Mouse (Mus musculus) A20 (cell line): ENCODE results near the gene Mmp11.
A peak's percentile ranks its signal among the peaks of the same experiment; 100 is the strongest.
"Not testable (repeated sequence)": the region's sequence is repeated elsewhere in the genome, so short reads cannot be mapped to it uniquely, and the experiment has no call there.

Source experiments
- DNase-seq: peaks from one replicate; pipeline ENCODE4 v3.0.0-alpha.2; 2011; ENCODE audit warnings: low read depth, low spot score

Gene Mmp11

DNA sequence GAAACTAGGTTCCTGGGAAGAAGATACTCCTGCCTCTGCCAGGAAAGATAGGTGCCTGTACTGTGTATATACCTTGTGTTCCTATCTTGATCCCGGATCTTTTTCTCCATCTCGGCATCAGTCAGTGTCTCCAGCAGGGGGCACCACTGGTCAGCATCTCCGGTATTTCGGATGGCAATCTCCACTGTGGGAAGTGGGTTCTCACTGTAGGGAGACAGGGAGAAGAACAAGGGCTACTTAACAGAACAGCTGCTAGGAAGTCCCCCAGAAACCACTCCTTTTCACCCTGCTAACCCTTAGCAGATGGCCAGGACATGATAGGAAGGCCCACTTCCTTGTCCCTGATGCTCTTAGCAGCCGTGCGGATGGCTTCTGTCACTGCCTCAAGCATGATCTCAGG is 38.9 kb downstream of the Mmp11 start:
- DNase-seq, result peak; percentile 25

DNA sequence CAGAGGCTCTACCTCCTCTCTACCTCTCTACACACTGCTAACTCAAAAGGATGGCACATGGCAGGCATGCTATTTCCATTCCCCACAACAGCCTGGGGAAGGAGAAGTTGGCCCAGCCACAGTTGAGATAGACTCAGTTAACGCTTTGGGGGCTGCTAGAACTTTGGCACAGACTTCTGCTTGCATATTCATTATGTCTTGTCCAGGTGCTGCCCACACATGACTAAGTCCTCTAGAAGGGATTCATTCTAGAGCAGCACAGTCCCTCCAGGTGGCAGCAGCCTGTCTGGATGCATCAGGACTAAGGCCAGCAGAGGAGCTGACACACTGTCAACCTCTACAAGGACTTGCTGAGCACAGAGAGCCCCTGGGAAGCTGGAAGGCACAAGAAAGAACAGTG is 40.1 kb downstream of the Mmp11 start:
- DNase-seq, result peak; percentile 37

GRCm38 (mm10) chr10:75895730-75896129 is 40.6 kb downstream of the Mmp11 start:
- DNase-seq, result peak; percentile 11

DNA sequence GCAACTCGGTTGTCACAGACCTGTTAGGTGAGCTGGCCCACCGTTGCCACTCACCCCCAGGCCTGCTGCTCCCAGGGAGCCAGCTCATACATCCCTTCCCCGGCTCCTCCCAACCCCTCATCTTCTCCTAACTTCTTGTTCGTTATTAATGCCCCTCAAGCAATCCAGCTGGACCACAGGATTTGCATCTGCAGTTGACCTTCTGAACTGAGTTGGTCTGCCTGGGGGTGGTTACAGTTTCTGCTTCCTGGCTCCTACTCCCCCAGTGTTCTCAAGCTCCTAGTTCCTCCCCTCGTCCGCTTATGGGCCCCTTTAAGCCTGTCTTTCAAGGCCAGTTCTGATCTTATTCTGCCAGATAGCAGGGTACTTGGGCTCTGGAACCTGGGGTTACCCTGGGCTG is 41.7 kb downstream of the Mmp11 start:
- DNase-seq, result peak; percentile 48

- DNase-seq, result peak; percentile 99
These were observed 43.1 kb downstream of the Mmp11 start, which contains the start of gene Derl3 for GRCm38 (mm10) chr10:75893089-75893750. Gene Derl3, plus strand, starts transcription at chr10:75893413.

DNA sequence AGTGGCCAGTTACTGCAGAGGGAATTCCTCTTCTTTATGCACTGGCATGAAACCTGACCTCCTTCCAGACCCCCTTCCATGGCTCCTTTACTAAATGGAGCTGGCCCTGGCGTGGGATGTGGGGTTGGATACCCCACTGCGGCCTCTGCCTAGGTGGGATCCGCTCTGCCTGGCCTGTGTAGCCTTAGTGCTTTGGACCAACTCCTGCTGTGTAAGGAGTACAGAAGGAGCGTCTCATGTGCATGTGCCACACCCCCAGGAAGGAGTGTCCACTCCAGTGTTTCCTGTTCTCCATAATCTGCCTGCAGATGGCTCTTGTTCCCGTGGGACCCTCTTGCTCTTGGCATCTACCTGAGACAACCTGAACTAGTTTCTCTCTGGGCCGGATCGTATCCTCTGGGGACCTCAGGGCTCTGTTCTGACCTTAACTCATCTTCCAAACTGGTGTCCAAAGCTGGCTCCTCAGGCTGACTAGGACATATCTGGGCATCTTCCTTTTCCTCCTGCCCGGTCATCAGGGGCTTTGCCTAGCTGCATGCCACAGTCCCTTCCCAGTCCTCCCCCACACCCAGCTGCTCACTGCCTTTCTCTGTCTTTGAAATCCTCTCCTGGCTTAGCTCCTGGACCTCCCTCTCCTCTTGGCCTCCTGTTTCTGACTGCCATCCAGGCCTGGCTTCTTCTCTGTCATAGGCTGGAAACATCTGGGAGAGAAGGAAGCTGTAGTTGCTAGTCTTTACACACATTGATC is 46.7 kb downstream of the Mmp11 start:
- no peak for DNase-seq

DNA sequence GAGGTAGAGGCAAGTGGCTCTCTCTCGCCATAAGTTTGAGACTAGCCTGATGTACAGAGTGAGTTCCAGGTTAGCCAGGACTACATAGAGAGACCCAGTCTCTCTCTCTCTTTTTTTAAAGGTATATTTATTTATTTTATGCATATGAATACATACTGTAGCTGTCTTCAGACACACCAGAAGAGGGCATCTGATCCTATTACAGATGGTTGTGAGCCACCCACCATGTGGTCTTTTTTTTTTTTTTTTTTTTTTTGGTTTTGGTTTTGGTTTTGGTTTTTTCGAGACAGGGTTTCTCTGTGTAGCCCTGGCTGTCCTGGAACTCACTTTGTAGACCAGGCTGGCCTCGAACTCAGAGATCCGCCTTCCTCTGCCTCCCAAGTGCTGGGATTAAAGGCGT is 48.8 kb downstream of the Mmp11 start:
- DNase-seq, result not testable (repeated sequence)

DNA sequence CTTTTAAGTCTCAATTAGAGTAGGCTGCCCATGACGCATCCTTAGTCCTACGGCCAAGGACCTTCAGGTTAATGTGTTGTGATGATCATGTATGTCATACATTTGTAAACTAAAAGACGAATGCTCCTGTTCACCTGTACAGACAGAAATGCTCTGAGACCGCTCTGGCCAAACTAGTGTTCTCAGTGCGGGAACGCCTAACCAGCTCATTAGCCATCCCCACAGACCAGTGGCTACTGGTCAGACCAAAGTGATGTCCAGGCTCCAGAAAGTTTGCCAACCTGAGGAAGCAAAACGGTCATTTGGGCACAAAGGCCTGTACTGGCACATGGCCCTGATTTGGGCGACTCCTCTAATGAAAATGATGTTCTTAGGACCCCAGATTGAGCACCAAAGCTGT is 51.6 kb downstream of the Mmp11 start:
- DNase-seq, result no peak

DNA sequence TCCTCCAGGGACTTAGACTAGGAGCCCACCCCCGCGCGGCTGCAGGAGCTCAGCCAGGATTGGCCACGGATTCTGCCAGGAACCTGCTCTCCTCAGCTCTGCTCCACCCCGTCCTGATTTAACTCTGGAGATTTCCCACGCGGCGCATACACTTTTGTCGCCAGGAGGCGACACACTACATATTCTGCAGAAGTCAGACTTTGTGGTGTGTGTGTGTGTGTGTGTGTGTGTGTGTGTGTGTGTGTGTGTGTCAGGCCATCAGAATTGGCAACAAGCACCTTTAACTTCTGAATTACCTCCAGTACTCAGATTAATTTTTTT is 53.1 kb downstream of the Mmp11 start:
- DNase-seq, result peak; percentile 84

DNA sequence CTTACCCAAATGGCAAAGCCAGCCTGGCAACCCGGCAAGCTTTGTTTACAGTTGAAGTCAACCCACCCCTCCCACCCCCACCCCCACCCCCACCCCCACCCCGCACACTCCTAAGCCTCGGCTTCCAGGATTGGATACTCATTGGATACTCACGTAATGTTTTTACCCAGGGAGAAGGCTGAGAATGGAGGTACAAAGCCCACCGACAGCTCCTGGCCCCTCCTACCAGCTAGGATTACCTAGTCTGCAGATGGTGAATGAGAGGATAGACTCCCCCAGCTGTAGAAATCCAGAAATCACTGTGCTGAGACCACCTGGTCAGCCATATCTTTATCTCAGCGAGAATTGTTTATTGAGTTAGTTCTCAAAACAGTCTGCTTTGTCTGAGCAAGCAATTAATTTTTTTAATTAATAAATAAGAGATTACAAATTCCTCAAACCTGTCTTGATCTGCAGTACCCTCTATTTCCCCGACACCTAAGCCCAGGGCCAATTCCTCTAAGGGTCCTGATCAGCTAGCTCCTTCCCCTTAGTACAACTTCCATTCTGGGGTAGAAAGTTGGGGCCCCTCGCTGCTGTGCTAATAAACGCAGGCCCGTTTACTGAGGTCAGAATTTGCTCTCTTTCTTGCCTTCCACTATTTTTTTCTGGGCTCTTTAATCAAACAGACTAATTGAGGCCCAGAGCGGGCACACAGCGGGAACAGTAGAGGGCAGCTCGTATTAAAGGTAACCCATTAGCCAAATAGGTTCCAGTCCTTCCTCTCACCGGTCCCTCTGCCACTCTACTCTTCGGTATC is 53.7 kb downstream of the Mmp11 start:
- DNase-seq, result no peak

DNA sequence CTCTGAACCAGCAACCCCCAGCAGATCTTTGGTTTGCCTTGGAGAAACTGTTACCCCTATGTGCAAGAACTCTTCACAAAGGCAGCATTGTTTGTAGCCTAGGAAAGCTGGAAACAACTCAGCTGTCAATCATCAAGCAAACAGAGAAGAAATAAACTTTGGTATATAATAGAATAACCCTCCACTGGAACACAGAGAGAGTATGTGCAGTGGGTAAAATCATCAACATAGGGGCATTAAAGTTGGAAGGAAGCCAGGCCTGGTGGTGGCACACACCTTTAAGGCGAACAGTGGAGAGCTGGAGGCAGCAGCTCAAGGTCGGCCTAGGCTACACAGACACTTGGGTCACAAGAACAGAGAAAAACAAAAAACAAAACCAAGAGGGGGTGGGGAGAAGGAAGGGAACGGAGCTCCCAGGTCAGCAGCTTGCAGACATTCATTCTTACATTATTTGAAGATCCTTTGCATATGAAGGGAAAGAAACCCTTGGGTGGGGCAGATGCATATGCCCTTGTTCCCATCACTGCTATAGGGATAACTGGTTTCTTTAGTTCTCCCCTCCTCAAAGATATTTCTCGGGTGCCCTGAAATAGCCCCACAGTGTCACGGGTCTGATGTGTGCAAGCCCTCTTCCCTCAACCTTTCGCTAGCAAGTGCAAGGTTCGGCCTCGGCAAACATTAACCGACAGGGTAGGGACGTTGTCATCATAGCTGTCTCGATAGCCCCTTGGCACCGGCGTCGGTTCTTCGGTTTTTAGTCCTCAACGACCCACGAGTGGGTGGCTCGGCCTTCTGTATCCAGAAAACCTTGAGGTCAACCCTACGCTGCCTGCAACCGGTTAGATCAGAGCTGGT is 54.5 kb downstream of the Mmp11 start:
- DNase-seq, result no peak

DNA sequence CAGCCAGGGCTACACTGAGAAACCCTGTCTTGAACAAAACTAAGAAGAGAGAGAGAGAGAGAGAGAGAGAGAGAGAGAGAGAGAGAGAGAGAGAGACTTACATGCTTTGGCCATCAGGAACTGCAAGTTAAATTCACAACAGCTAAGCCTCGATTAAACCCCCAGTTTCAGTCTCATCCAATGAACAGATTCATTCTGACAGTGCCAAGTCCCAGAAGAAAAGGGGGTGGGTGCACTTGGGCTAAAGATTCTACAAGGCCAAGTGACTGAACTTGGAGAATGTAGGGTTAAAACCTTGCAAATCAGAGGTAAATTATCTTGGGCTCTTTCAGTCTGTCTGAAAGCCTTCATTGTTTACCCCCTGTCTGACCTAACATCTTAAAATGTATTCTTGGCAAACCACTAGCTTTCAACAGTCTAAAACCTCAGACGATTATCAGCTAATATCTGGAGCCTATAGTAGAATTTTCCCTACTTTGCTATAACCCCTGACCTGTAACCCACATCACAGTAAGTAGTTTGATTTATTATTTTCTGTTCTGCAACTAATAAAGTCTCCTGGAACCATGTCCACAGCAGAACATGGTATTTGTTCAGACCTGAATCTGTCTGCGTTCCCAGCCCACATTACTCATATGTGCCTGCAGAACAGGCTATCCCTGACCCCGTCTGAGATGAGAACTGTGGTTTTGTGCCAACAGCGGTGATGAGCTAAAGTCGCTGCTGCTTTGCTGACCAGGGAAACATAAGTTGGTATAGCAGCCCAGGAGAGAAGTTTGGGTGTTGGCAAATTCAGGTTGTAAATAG is 55.3 kb downstream of the Mmp11 start:
- DNase-seq, result no peak

DNA sequence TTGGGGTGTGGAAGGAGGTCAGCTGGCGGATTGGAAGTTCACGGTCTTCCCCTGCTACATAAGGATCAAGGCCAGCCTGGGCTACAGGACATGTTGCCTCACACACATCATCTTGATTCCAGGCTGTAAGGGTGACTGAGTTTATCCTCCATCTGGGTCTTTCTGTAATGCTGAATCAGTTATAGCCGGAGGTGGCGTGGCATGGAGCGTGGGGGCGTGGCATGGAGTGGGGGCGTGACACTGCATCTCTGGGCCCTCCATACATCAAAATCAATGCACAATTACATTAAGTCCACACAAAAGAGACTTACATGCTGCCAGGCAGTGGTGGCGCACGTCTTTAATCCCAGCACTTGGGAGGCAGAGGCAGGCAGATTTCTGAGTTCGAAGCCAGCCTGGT is 55.9 kb downstream of the Mmp11 start:
- no peak for DNase-seq

DNA sequence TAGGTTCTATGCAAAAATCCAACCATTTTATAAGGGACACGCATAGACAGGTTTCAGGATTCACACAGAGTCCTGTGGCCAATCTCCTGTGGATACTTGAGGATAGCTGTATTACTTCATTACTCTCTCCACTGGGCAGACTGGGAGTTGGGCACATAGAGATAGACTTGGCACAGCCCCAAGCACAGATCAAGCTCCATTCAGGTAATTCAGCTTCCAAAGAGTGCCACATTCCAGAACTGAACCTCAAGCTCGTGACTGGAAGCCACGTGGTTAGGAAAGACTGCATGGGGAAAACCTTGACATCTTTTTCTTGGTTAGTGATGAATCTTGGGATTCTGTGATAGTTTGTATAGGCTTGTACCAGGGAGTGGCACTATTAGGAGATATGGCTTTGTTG is 57.5 kb downstream of the Mmp11 start:
- no peak for DNase-seq

- no peak for DNase-seq
These were observed 62.6 kb downstream of the Mmp11 start for GRCm38 (mm10) chr10:75873543-75874170.
